Mouse (Mus musculus): ENCODE measurements around the gene Pkn2.

The Pkn2 gene

GRCm38 (mm10) chr3:142834024-142834423 is 47.8 kb downstream of the Pkn2 start:
- in situ Hi-C loops (cut with MboI; ENCODE audit: low sequenced_read_pairs): no loop called here

GRCm38 (mm10) chr3:142832910-142833309 is 48.9 kb downstream of the Pkn2 start:
- in situ Hi-C loops (cut with MboI; ENCODE audit: low sequenced_read_pairs): no loop called here

- in situ Hi-C loops (cut with MboI; ENCODE audit: low sequenced_read_pairs): no loop called here
Measured at GRCm38 (mm10) chr3:142826449-142827146, 55.2 kb downstream of the Pkn2 start.

GRCm38 (mm10) chr3:142823606-142824005 is 58.2 kb downstream of the Pkn2 start:
- in situ Hi-C loops (cut with MboI; ENCODE audit: low sequenced_read_pairs): no loop called here

GRCm38 (mm10) chr3:142817506-142817905 is 64.3 kb downstream of the Pkn2 start:
- in situ Hi-C loops (cut with MboI; ENCODE audit: low sequenced_read_pairs): no loop called here

GRCm38 (mm10) chr3:142811582-142811981 is 70.2 kb downstream of the Pkn2 start:
- in situ Hi-C loops (cut with MboI; ENCODE audit: low sequenced_read_pairs): no loop called here

- in situ Hi-C loops (cut with MboI; ENCODE audit: low sequenced_read_pairs): no loop called here
Measured at GRCm38 (mm10) chr3:142795587-142795986, 86.2 kb downstream of the Pkn2 start.

GRCm38 (mm10) chr3:142786423-142787072 is 95.3 kb downstream of the Pkn2 start:
- in situ Hi-C loops (cut with MboI; ENCODE audit: low sequenced_read_pairs): no loop called here

GRCm38 (mm10) chr3:142777227-142777626 is 104.6 kb downstream of the Pkn2 start:
- in situ Hi-C loops (cut with MboI; ENCODE audit: low sequenced_read_pairs): no loop called here

GRCm38 (mm10) chr3:142773538-142774191 is 108.1 kb downstream of the Pkn2 start:
- in situ Hi-C loops (cut with MboI; ENCODE audit: low sequenced_read_pairs): no loop called here

- in situ Hi-C loops (cut with MboI; ENCODE audit: low sequenced_read_pairs): no loop called here
Measured at GRCm38 (mm10) chr3:142770518-142770917, 111.3 kb downstream of the Pkn2 start.

- in situ Hi-C loops (cut with MboI; ENCODE audit: low sequenced_read_pairs): no loop called here
Measured at GRCm38 (mm10) chr3:142768498-142768897, 113.3 kb downstream of the Pkn2 start.

GRCm38 (mm10) chr3:142765778-142766165 is 116.0 kb downstream of the Pkn2 start:
- in situ Hi-C loops (cut with MboI; ENCODE audit: low sequenced_read_pairs): no loop called here

- in situ Hi-C loops (cut with MboI; ENCODE audit: low sequenced_read_pairs): no loop called here
Measured at GRCm38 (mm10) chr3:142764995-142765777, 116.6 kb downstream of the Pkn2 start, which contains the start of gene Gtf2b. Gene Gtf2b (plus strand): TSS chr3:142765045.

GRCm38 (mm10) chr3:142760356-142760755 is 121.4 kb downstream of the Pkn2 start:
- in situ Hi-C loops (cut with MboI; ENCODE audit: low sequenced_read_pairs): no loop called here

- in situ Hi-C loops (cut with MboI; ENCODE audit: low sequenced_read_pairs): no loop called here
Measured at GRCm38 (mm10) chr3:142758593-142758992, 123.2 kb downstream of the Pkn2 start.

- in situ Hi-C loops (cut with MboI; ENCODE audit: low sequenced_read_pairs): no loop called here
Measured at GRCm38 (mm10) chr3:142757841-142758240, 124.0 kb downstream of the Pkn2 start.

GRCm38 (mm10) chr3:142755132-142755867 is 126.5 kb downstream of the Pkn2 start:
- in situ Hi-C loops (cut with MboI; ENCODE audit: low sequenced_read_pairs): no loop called here

GRCm38 (mm10) chr3:142749131-142749530 is 132.7 kb downstream of the Pkn2 start:
- in situ Hi-C loops (cut with MboI; ENCODE audit: low sequenced_read_pairs): no loop called here

- in situ Hi-C loops (cut with MboI; ENCODE audit: low sequenced_read_pairs): no loop called here
Measured at GRCm38 (mm10) chr3:142747673-142748072, 134.1 kb downstream of the Pkn2 start.
